8 mouse cellular contexts compared by ENCODE assay signal in the genomic region with DNA sequence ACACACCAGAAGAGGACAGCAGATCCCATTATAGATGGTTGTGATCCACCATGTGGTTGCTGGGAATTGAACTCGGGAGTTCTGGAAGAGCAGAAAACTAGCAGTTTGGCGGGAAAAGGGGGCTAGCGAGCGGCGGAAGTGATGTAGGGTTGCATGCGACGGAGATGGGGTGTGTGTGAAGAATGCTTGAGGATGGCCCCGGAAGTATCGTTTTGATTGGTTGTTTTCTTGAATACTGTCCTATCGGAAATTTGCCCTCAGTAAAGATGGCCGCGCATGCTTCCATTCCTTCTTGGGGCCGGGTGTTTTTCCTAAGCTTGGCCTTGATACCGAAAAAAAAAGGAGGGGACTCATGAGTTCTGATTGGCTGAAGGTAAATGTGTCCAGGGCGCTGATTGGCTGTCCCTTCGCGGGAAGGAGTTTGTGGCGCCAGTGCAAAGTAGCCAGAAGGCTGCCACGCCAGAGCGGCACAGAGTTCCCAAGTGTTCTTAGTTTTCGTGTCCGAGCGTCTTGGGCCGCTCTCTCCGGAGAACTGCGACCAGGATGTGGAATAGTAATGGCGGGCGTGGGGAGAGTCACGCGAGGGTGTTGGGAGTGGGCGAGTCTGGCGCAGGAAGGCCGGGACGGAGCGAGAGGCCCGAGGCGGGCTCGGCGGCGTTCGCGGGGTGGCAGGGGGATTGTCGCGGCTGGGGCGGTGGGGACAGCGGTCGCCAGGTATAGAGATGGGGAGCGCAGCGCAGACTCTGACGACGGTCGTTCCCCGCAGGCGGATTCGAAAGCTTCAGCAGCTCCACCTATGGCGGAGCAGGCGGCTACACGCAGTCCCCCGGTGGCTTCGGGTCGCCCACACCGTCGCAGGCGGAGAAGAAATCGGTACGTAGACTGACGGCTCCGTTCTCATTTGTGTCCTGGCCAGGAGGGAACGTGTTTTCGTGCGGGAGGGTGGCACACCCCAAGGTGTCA. TPM values are rescaled to one million over a fixed set of nuclear protein-coding genes. Genes with fewer than 3 reads are reported as not detected.
DNase-seq lines count a peak whose midpoint lies in the region; ATAC-seq and TF ChIP-seq lines count a peak whose summit lies in the region.

A gene (plus strand): TSS at position 419 of the 963 bp plus-strand sequence.

- no peak for TF ChIP-seq RAD21 in MEL (IDR thresholded peaks at IDR 0.05; ENCODE audit: low read depth, low read length)

- H3K4me2 ChIP-seq in forebrain, postnatal 0 days (ENCODE audit: low read depth), result peak within 1 kb of the TSS; percentile 88
- H3K4me2 ChIP-seq in lung, embryonic 15.5 days, result peak within 1 kb of the TSS; percentile 59

- peaks cover 0 to 9% of the 10 kb centered on the region in 2 experiments; a peak in 2 of 4 replicates for H3K4me1 ChIP-seq in MEL (ENCODE audit: control insufficient read depth in 1 of 2, insufficient read depth in 2 of 2, low read length in 2 of 2)
- H3K4me1 ChIP-seq in cerebellum, adult 2 months (ENCODE audit: control insufficient read depth, insufficient read depth, low read length), result no peaks in the 10 kb centered on the region
- peaks cover 5% of the 10 kb centered on the region; the same call in 1 of the 2 replicates for H3K4me1 ChIP-seq in forebrain, postnatal 0 days (ENCODE audit: insufficient read depth)
- H3K4me1 ChIP-seq in lung, embryonic 15.5 days, result peaks cover 11% of the 10 kb centered on the region

- no peak for TF ChIP-seq CTCF in MEL (IDR thresholded peaks at IDR 0.05 in 2 of 3, conservative IDR thresholded peaks at IDR 0.05 in 1 of 3; ENCODE audit: control insufficient read depth in 1 of 3, insufficient read depth in 1 of 3, low read depth in 2 of 3, low read length in 3 of 3, poor library complexity in 1 of 3, severe bottlenecking in 1 of 3)
- TF ChIP-seq CTCF in cerebellum, adult 2 months (IDR thresholded peaks at IDR 0.05; ENCODE audit: borderline replicate concordance, insufficient read depth, low read depth, low read length), result no peak
- peak; percentile 20; the same call in 1 of the 2 replicates for TF ChIP-seq CTCF in forebrain, postnatal 0 days (IDR thresholded peaks at IDR 0.05; ENCODE audit: low read depth)

- H3K4me3 ChIP-seq in MEL (ENCODE audit: control insufficient read depth in 1 of 2, insufficient read depth in 1 of 2, low read depth in 2 of 2, low read length in 2 of 2), result peak within 1 kb of the TSS; percentile 68 to 100
- H3K4me3 ChIP-seq in cerebellum, adult 2 months (replicated peaks; ENCODE audit: insufficient read depth, low read depth, low read length), result peak within 1 kb of the TSS; percentile 92
- peak within 1 kb of the TSS; percentile 71 for H3K4me3 ChIP-seq in forebrain, postnatal 0 days (ENCODE audit: low read depth, low read length)
- H3K4me3 ChIP-seq in lung, embryonic 15.5 days, result peak within 1 kb of the TSS; percentile 78

- H3K9me3 ChIP-seq in MEL (replicated peaks; ENCODE audit: insufficient read depth, low read length), result no peaks in the 10 kb centered on the region
- no peaks in the 10 kb centered on the region for H3K9me3 ChIP-seq in forebrain, postnatal 0 days (ENCODE audit: low read length)
- H3K9me3 ChIP-seq in lung, embryonic 15.5 days, result no peaks in the 10 kb centered on the region

- peak; percentile 99 for ATAC-seq in forebrain, postnatal 0 days
- peak; percentile 97 for ATAC-seq in lung, embryonic 15.5 days (ENCODE audit: borderline replicate concordance, extremely low read depth, low FRiP score, low TSS enrichment)

- peak within 1 kb of the TSS; percentile 77 for H3K27ac ChIP-seq in MEL (ENCODE audit: control insufficient read depth, low read depth, low read length)
- no peak within 1 kb of the TSS for H3K27ac ChIP-seq in cerebellum, adult 2 months (ENCODE audit: insufficient read depth, low read length)
- H3K27ac ChIP-seq in forebrain, postnatal 0 days (ENCODE audit: low read depth, low read length), result no peak within 1 kb of the TSS; the same call in 1 of the 2 replicates
- peak within 1 kb of the TSS; percentile 69 for H3K27ac ChIP-seq in lung, embryonic 15.5 days

- H3K36me3 ChIP-seq in MEL (ENCODE audit: control insufficient read depth in 1 of 2, insufficient read depth in 2 of 2, low read length in 2 of 2), result peaks cover 11 to 14% of the 10 kb centered on the region in 2 experiments
- no peaks in the 10 kb centered on the region for H3K36me3 ChIP-seq in forebrain, postnatal 0 days (ENCODE audit: insufficient read depth)
- H3K36me3 ChIP-seq in lung, embryonic 15.5 days, result peaks cover 31% of the 10 kb centered on the region

- DNase-seq in MEL (ENCODE audit: low read depth, low spot score), result peak; percentile 100
- peak; percentile 99 for DNase-seq in cerebellum, adult 2 months
- peak; percentile 99 for DNase-seq in forebrain, postnatal 0 days
- peak; percentile 99 for DNase-seq in heart, postnatal 4 days
- peak; percentile 99 to 100 for DNase-seq in layer of hippocampus, adult 8-10 months (ENCODE audit: low spot score in 2 of 2)
- DNase-seq in ovary, adult 18-20 months (ENCODE audit: low spot score), result peak; percentile 96
- DNase-seq in thymus, postnatal 0 days (ENCODE audit: low spot score), result peak; percentile 100

- no peak; a peak in 1 of 4 replicates for TF ChIP-seq EP300 in MEL (IDR thresholded peaks at IDR 0.05; ENCODE audit: low read depth in 1 of 2, low read length in 2 of 2)

- H3K79me2 ChIP-seq in MEL (ENCODE audit: control insufficient read depth, insufficient read depth, low read length, poor library complexity), result peaks cover 16% of the 10 kb centered on the region

- H3K9ac ChIP-seq in MEL (ENCODE audit: control insufficient read depth, low read depth, low read length, poor library complexity, severe bottlenecking), result peak within 1 kb of the TSS; percentile 99
- H3K9ac ChIP-seq in forebrain, postnatal 0 days, result peak within 1 kb of the TSS; percentile 54
- H3K9ac ChIP-seq in lung, embryonic 15.5 days, result peak within 1 kb of the TSS; percentile 79

- under 1% methylated on average over 69 of the region's 71 CpGs for WGBS in cerebellum, adult 2 months
- WGBS in forebrain, postnatal 0 days, result under 1% methylated on average over 70 of the region's 71 CpGs
- WGBS in lung, embryonic 15.5 days, result under 1% methylated on average over 71 of the region's 71 CpGs

- peak; percentile 88 to 93 for TF ChIP-seq POLR2A in MEL (IDR thresholded peaks at IDR 0.05; ENCODE audit: control insufficient read depth in 1 of 2, insufficient read depth in 1 of 2, low read depth in 1 of 2, low read length in 2 of 2, poor library complexity in 1 of 2)
- peak; percentile 27; the same call in 1 of the 2 replicates for TF ChIP-seq POLR2A in cerebellum, adult 2 months (IDR thresholded peaks at IDR 0.05; ENCODE audit: borderline replicate concordance, insufficient read depth, low read length)

- no peaks in the 10 kb centered on the region for H3K27me3 ChIP-seq in MEL (ENCODE audit: control insufficient read depth in 1 of 2, insufficient read depth in 2 of 2, low read length in 2 of 2)
- H3K27me3 ChIP-seq in cerebellum, adult 2 months (ENCODE audit: control insufficient read depth, insufficient read depth, low read length), result no peaks in the 10 kb centered on the region
- no peaks in the 10 kb centered on the region for H3K27me3 ChIP-seq in forebrain, postnatal 0 days (ENCODE audit: insufficient read depth, low read length)
- no peaks in the 10 kb centered on the region for H3K27me3 ChIP-seq in lung, embryonic 15.5 days

TF ChIP-seq in MEL, 35 proteins besides CTCF, POLR2A, EP300 and RAD21 (continues in another document):
- TF ChIP-seq UBTF (IDR thresholded peaks at IDR 0.05; ENCODE audit: borderline replicate concordance, insufficient read depth, low read depth, low read length), result no peak
- TF ChIP-seq MYB (IDR thresholded peaks at IDR 0.05; ENCODE audit: low read depth, low read length), result no peak
- peak; percentile 95 for TF ChIP-seq E2F4 (IDR thresholded peaks at IDR 0.05; ENCODE audit: borderline replicate concordance, low read depth, low read length)
- TF ChIP-seq JUND (IDR thresholded peaks at IDR 0.05; ENCODE audit: low read depth, low read length), result no peak
- no peak for TF ChIP-seq NRF1 (IDR thresholded peaks at IDR 0.05; ENCODE audit: insufficient read depth, low read depth, low read length, poor library complexity, severe bottlenecking)
- TF ChIP-seq MEF2A (IDR thresholded peaks at IDR 0.05; ENCODE audit: extremely low read depth, insufficient replicate concordance, low read depth, low read length, poor library complexity, severe bottlenecking), result no peak
- no peak for TF ChIP-seq ZMIZ1 (IDR thresholded peaks at IDR 0.05; ENCODE audit: low read depth, low read length)
- TF ChIP-seq GABPA (IDR thresholded peaks at IDR 0.05; ENCODE audit: low read depth, low read length), result no peak
- TF ChIP-seq KAT2A (conservative IDR thresholded peaks at IDR 0.05; ENCODE audit: low read depth, low read length), result peak; percentile 91
- no peak; the same call in 1 of the 2 replicates for TF ChIP-seq MYC (IDR thresholded peaks at IDR 0.05; ENCODE audit: low read depth, low read length)
- TF ChIP-seq USF2 (IDR thresholded peaks at IDR 0.05; ENCODE audit: borderline replicate concordance in 1 of 2, insufficient read depth in 1 of 2, low read depth in 1 of 2, low read length in 2 of 2), result no peak
- TF ChIP-seq MXI1 (IDR thresholded peaks at IDR 0.05; ENCODE audit: low read depth, low read length), result peak; percentile 85
- no peak for TF ChIP-seq MAFK (IDR thresholded peaks at IDR 0.05; ENCODE audit: borderline replicate concordance, low read depth, low read length)
- peak; percentile 89 for TF ChIP-seq MAX (IDR thresholded peaks at IDR 0.05; ENCODE audit: low read length)
- TF ChIP-seq GATA1 (IDR thresholded peaks at IDR 0.05; ENCODE audit: low read depth, low read length), result peak; percentile 48
- TF ChIP-seq USF1 (IDR thresholded peaks at IDR 0.05; ENCODE audit: low read depth, low read length), result no peak
- peak; percentile 85 for TF ChIP-seq CHD2 (IDR thresholded peaks at IDR 0.05; ENCODE audit: low read length)
- no peak for TF ChIP-seq BHLHE40 (IDR thresholded peaks at IDR 0.05; ENCODE audit: borderline replicate concordance, low read depth, low read length)
- peak; percentile 95 for TF ChIP-seq SIN3A (IDR thresholded peaks at IDR 0.05; ENCODE audit: low read length)

RNA-seq across cellular contexts. Expression of the gene that starts here (rescaled TPM):
- total RNA-seq in MEL (2012; rRNA removed), result 102 and 119 TPM in 2 replicates
- 100 to 1,000 TPM in 1 of 2 experiments, not detected in 1; 103 TPM for polyA plus RNA-seq in MEL (2012; ENCODE audit: insufficient read depth in 1 of 2, insufficient read length in 2 of 2, low read depth in 1 of 2, low replicate concordance in 2 of 2, missing spikeins in 1 of 2)
- 20.0 and 21.3 TPM in 2 replicates for polyA plus RNA-seq in cerebellum, adult 2 months (2012; rRNA removed)
- 24.0 and 26.8 TPM in 2 replicates for total RNA-seq in forebrain, postnatal 0 days (2014; rRNA removed)
- polyA plus RNA-seq in forebrain, postnatal 0 days (2015; fragmentation: Nextera tagmentation; extraction: Ambion mirVana), result 32.6 and 39.1 TPM in 2 replicates
- total RNA-seq in heart, postnatal 4 days (2021), result 10 to 100 TPM; 36.5 to 42.5 TPM
- total RNA-seq in layer of hippocampus, adult 8-10 months (2022), result 10 to 100 TPM; 13.3 to 15.7 (median 15.1) TPM
- 111 TPM in 2 replicates for polyA plus RNA-seq in lung, embryonic 15.5 days (2015; fragmentation: Nextera tagmentation; extraction: Ambion mirVana)
- 129 and 139 TPM in 2 replicates for polyA plus RNA-seq in thymus, postnatal 0 days (2015; fragmentation: Nextera tagmentation; extraction: Ambion mirVana)

Comparison
In these comparisons a context has a peak if more than half of its experiments do, and no peak if none do; other contexts are left out.
1. H3K27ac ChIP-seq: peak in MEL (single experiment) and lung, embryonic 15.5 days (single experiment); none in cerebellum, adult 2 months (single experiment) and forebrain, postnatal 0 days (single experiment).
2. Peak in every context shown above with its lines, with median percentiles within 50 percentile points of each other: DNase-seq, H3K4me3 ChIP-seq and H3K9ac ChIP-seq.